Mouse (Mus musculus) layer of hippocampus, postnatal 10 days (tissue): ENCODE measurements around the gene Mtmr14. TPM values are rescaled to one million over a fixed set of nuclear protein-coding genes. Genes with fewer than 3 reads are reported as not detected.

Experiments
- DNase-seq, 2 experiments: peaks; one replicate each; pipeline ENCODE4 v3.0.0; 2021; ENCODE audit warnings: low spot score in 2 of 2
- long read RNA-seq: library from polyadenylated mRNA; stranded (forward); transcript quantifications from one replicate; pipeline ENCODE4 v2.0.0, GENCODE M21; 2023
- total RNA-seq, 2 experiments: library from RNA; stranded (reverse); gene quantifications; 2 replicates each; pipeline ENCODE4 v1.2.3; 2021

The Mtmr14 gene
- 10 to 100 TPM; 18.1 to 20.6 TPM for total RNA-seq
- long read RNA-seq, transcript Mtmr14-201 (19 exons, 2,676 nt), result major isoform, 17 of 56 reads
- long read RNA-seq, partial matches to known transcripts, result 17 of 56 reads
- long read RNA-seq, other reads (novel, unspliced or antisense), result 22 of 56 reads

GRCm38 (mm10) chr6:113237542-113238270, at the start of gene Mtmr14:
Gene Mtmr14, plus strand, starts transcription at chr6:113237843.
- peak; percentile 98 to 99 for DNase-seq

- peak; percentile 21 to 53 for DNase-seq
These were observed 43.7 kb upstream of the Mtmr14 start for GRCm38 (mm10) chr6:113193765-113194460.

- no peak for DNase-seq
These were observed 43.2 kb upstream of the Mtmr14 start for GRCm38 (mm10) chr6:113194517-113194840.

- peak; percentile 59 to 76 for DNase-seq
These were observed 42.6 kb upstream of the Mtmr14 start, which contains the start of gene Lhfpl4 for GRCm38 (mm10) chr6:113194841-113195595. Gene Lhfpl4, minus strand, starts transcription at chr6:113195384.

- DNase-seq, result no peak
These were observed 42.0 kb upstream of the Mtmr14 start for GRCm38 (mm10) chr6:113195596-113195992.

- no peak for DNase-seq
These were observed 21.4 kb upstream of the Mtmr14 start for GRCm38 (mm10) chr6:113216280-113216679.

GRCm38 (mm10) chr6:113225798-113226197, 11.8 kb upstream of the Mtmr14 start:
- no peak for DNase-seq

- no peak for DNase-seq
These were observed 10.9 kb upstream of the Mtmr14 start for GRCm38 (mm10) chr6:113226705-113227104.

- no peak for DNase-seq
These were observed 2.5 kb upstream of the Mtmr14 start for GRCm38 (mm10) chr6:113235141-113235540.

GRCm38 (mm10) chr6:113238442-113238841, 799 bp downstream of the Mtmr14 start:
- DNase-seq, result no peak

GRCm38 (mm10) chr6:113242753-113243152, 5.1 kb downstream of the Mtmr14 start:
- no peak for DNase-seq

- DNase-seq, result no peak
These were observed 7.9 kb downstream of the Mtmr14 start for GRCm38 (mm10) chr6:113245585-113245984.

- no peak for DNase-seq
These were observed 13.1 kb downstream of the Mtmr14 start for GRCm38 (mm10) chr6:113250786-113251185.

- DNase-seq, result no peak
These were observed 14.3 kb downstream of the Mtmr14 start for GRCm38 (mm10) chr6:113251921-113252320.

- no peak for DNase-seq
These were observed 17.3 kb downstream of the Mtmr14 start for GRCm38 (mm10) chr6:113254899-113255298.

GRCm38 (mm10) chr6:113261174-113261858, 23.7 kb downstream of the Mtmr14 start:
- no peak for DNase-seq

GRCm38 (mm10) chr6:113263531-113263930, 25.9 kb downstream of the Mtmr14 start:
- DNase-seq, result no peak

- DNase-seq, result no peak
These were observed 26.8 kb downstream of the Mtmr14 start for GRCm38 (mm10) chr6:113264429-113264828.

- DNase-seq, result no peak
These were observed 29.5 kb downstream of the Mtmr14 start for GRCm38 (mm10) chr6:113266996-113267655.

- no peak for DNase-seq
These were observed 30.3 kb downstream of the Mtmr14 start for GRCm38 (mm10) chr6:113267988-113268387.

GRCm38 (mm10) chr6:113272365-113272764, 34.7 kb downstream of the Mtmr14 start:
- no peak for DNase-seq
